Mouse (Mus musculus): Measurements from ENCODE around the gene Rnh1. TPM values are rescaled to one million over a fixed set of nuclear protein-coding genes. Genes with fewer than 3 reads are reported as not detected.

The Rnh1 gene
- total and polyA plus RNA-seq, 3 experiments: 12.6 to 40.6 (median 16.3) TPM

DNA sequence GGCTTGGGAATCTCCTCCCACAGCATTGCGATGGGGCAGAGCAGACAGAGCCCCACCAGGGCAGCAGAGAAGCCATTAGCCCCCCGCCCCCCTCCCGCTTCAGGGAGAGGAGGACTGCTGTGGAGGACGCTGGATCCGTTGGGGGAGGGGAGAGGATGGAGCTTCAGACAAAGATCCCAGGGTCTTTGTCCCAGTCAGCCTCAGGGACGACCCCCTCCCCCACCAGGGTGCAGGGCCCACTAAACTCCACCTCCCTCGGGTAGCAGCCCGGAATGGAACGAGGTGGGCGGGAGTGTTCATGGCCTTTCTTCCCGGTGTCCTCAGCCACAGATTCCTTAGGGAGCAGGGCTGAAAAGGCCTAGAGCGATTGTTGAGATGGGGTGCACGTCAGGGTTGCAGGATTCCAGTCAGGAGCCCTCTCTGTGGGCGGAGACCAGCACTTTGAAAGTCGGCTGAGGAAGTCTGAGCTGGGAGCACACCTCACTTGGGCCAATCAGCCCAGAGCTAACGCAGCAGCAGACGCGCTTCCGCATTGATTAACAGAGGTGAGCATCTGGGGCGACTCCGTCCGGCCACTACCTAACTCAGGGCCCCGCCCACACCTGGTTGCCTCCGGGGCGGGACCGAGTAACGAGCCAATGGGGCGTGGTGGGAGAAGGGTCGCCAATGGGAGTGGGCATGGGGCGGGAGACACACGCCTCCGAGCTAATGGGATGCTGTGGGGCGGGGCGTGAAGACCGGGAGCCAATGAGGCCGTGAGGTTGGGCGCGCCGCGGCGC is 42.6 kb upstream of the Rnh1 start, which contains the start of gene Rassf7:
Gene Rassf7, plus strand, starts transcription at position 760 of the 779 bp plus-strand sequence.
- Histone ChIP-seq H3K36me3 (replicated peaks) (peaks cover 39% of the 10 kb centered on the region), H3K4me1 (ENCODE audit: insufficient read depth, low read depth, low read length) (peaks cover 66% of the 10 kb centered on the region), H3K27me3 (ENCODE audit: insufficient read depth, low read length) (peaks cover 35% of the 10 kb centered on the region), H3K9me3 (replicated peaks) (no peaks in the 10 kb centered on the region), H3K4me3 (ENCODE audit: low read depth, low read length) (peak within 1 kb of the TSS; percentile 80)
- peak; percentile 96 for DNase-seq (ENCODE audit: low spot score)
- TF ChIP-seq POLR2AphosphoS5 (IDR thresholded peaks at IDR 0.05; ENCODE audit: insufficient replicate concordance, low read depth, low read length) (no peak; the same call in 1 of the 2 replicates), GATA1 (IDR thresholded peaks at IDR 0.05; ENCODE audit: borderline replicate concordance, low read length) (no peak), GATA2 (IDR thresholded peaks at IDR 0.05; ENCODE audit: borderline replicate concordance, low read depth, low read length) (no peak), CTCF (IDR thresholded peaks at IDR 0.05; ENCODE audit: low read depth, low read length) (no peak), TAL1 (conservative IDR thresholded peaks at IDR 0.05; ENCODE audit: low read depth, low read length) (no peak)
- ATAC-seq (ENCODE audit: extremely low read depth, insufficient number of reproducible peaks, low FRiP score, poor library complexity, severe bottlenecking): peak; percentile 99

DNA sequence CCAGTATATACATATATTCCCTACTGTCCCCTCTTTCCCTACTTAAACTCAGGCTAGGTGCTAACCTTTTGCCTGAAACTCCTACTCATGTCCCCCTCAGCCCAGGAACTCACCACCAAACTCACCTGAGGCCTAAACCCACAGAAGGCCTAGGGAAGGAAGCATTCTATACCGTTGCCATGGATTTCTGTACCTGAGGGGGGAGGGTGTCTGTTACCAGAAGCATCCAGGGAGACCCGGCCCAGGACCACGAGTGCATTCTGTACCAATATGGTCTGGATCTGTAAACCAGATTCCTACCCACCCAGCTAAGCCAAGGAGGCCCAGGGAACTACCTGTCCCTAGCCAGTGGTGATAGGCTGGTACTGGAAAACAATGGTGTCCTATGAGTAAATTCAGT is 41.7 kb upstream of the Rnh1 start:
- Histone ChIP-seq H3K4me3 (ENCODE audit: low read depth, low read length) (no peak overlapping the region), H3K36me3 (replicated peaks) (peaks cover 29% of the 10 kb centered on the region), H3K4me1 (ENCODE audit: insufficient read depth, low read depth, low read length) (peaks cover 57% of the 10 kb centered on the region), H3K9me3 (replicated peaks) (no peaks in the 10 kb centered on the region), H3K27me3 (ENCODE audit: insufficient read depth, low read length) (peaks cover 45% of the 10 kb centered on the region)
- ATAC-seq (ENCODE audit: extremely low read depth, insufficient number of reproducible peaks, low FRiP score, poor library complexity, severe bottlenecking) (no peak), DNase-seq (ENCODE audit: low spot score) (no peak)
- TF ChIP-seq POLR2AphosphoS5 (IDR thresholded peaks at IDR 0.05; ENCODE audit: insufficient replicate concordance, low read depth, low read length): no peak
- no peak for TF ChIP-seq GATA2 (IDR thresholded peaks at IDR 0.05; ENCODE audit: borderline replicate concordance, low read depth, low read length)
- no peak for TF ChIP-seq CTCF (IDR thresholded peaks at IDR 0.05; ENCODE audit: low read depth, low read length)
- no peak for TF ChIP-seq TAL1 (conservative IDR thresholded peaks at IDR 0.05; ENCODE audit: low read depth, low read length)
- TF ChIP-seq GATA1 (IDR thresholded peaks at IDR 0.05; ENCODE audit: borderline replicate concordance, low read length): no peak

- no peak for TF ChIP-seq GATA2 (IDR thresholded peaks at IDR 0.05; ENCODE audit: borderline replicate concordance, low read depth, low read length)
- no peak for TF ChIP-seq CTCF (IDR thresholded peaks at IDR 0.05; ENCODE audit: low read depth, low read length)
- TF ChIP-seq POLR2AphosphoS5 (IDR thresholded peaks at IDR 0.05; ENCODE audit: insufficient replicate concordance, low read depth, low read length): no peak
- TF ChIP-seq TAL1 (conservative IDR thresholded peaks at IDR 0.05; ENCODE audit: low read depth, low read length): no peak
- TF ChIP-seq GATA1 (IDR thresholded peaks at IDR 0.05; ENCODE audit: borderline replicate concordance, low read length): no peak
- DNase-seq (ENCODE audit: low spot score) (no peak), ATAC-seq (ENCODE audit: extremely low read depth, insufficient number of reproducible peaks, low FRiP score, poor library complexity, severe bottlenecking) (no peak)
- peaks cover 24% of the 10 kb centered on the region for H3K36me3 ChIP-seq (replicated peaks)
- no peaks in the 10 kb centered on the region for H3K9me3 ChIP-seq (replicated peaks)
- H3K4me3 ChIP-seq (ENCODE audit: low read depth, low read length): peak within 1 kb of the TSS; percentile 80
- peaks cover 51% of the 10 kb centered on the region for H3K4me1 ChIP-seq (ENCODE audit: insufficient read depth, low read depth, low read length)
- H3K27me3 ChIP-seq (ENCODE audit: insufficient read depth, low read length): peaks cover 50% of the 10 kb centered on the region
Observed at GRCm38 (mm10) chr7:141213605-141214235, 41.1 kb upstream of the Rnh1 start, which contains the start of gene Lmntd2. Gene Lmntd2 (minus strand): TSS chr7:141214080.

- H3K4me3 ChIP-seq (ENCODE audit: low read depth, low read length): no peak overlapping the region
- H3K9me3 ChIP-seq (replicated peaks): no peaks in the 10 kb centered on the region
- H3K27me3 ChIP-seq (ENCODE audit: insufficient read depth, low read length): peaks cover 56% of the 10 kb centered on the region
- peaks cover 18% of the 10 kb centered on the region for H3K36me3 ChIP-seq (replicated peaks)
- TF ChIP-seq GATA1 (IDR thresholded peaks at IDR 0.05; ENCODE audit: borderline replicate concordance, low read length): no peak
- TF ChIP-seq CTCF (IDR thresholded peaks at IDR 0.05; ENCODE audit: low read depth, low read length): no peak
- no peak for TF ChIP-seq TAL1 (conservative IDR thresholded peaks at IDR 0.05; ENCODE audit: low read depth, low read length)
- peaks cover 45% of the 10 kb centered on the region for H3K4me1 ChIP-seq (ENCODE audit: insufficient read depth, low read depth, low read length)
- ATAC-seq (ENCODE audit: extremely low read depth, insufficient number of reproducible peaks, low FRiP score, poor library complexity, severe bottlenecking) (no peak), DNase-seq (ENCODE audit: low spot score) (no peak)
Observed at GRCm38 (mm10) chr7:141213133-141213532, 40.5 kb upstream of the Rnh1 start.

GRCm38 (mm10) chr7:141210606-141211131 is 38.0 kb upstream of the Rnh1 start:
- DNase-seq (ENCODE audit: low spot score) (no peak), ATAC-seq (ENCODE audit: extremely low read depth, insufficient number of reproducible peaks, low FRiP score, poor library complexity, severe bottlenecking) (no peak)
- Histone ChIP-seq H3K27me3 (ENCODE audit: insufficient read depth, low read length) (peaks cover 75% of the 10 kb centered on the region), H3K4me1 (ENCODE audit: insufficient read depth, low read depth, low read length) (peaks cover 20% of the 10 kb centered on the region), H3K36me3 (replicated peaks) (no peaks in the 10 kb centered on the region), H3K9me3 (replicated peaks) (no peaks in the 10 kb centered on the region), H3K4me3 (ENCODE audit: low read depth, low read length) (no peak overlapping the region)
- no peak for TF ChIP-seq GATA2 (IDR thresholded peaks at IDR 0.05; ENCODE audit: borderline replicate concordance, low read depth, low read length)
- TF ChIP-seq GATA1 (IDR thresholded peaks at IDR 0.05; ENCODE audit: borderline replicate concordance, low read length): no peak

GRCm38 (mm10) chr7:141210137-141210536 is 37.5 kb upstream of the Rnh1 start:
- peaks cover 80% of the 10 kb centered on the region for H3K27me3 ChIP-seq (ENCODE audit: insufficient read depth, low read length)
- DNase-seq (ENCODE audit: low spot score) (no peak), ATAC-seq (ENCODE audit: extremely low read depth, insufficient number of reproducible peaks, low FRiP score, poor library complexity, severe bottlenecking) (no peak)
- peaks cover 16% of the 10 kb centered on the region for H3K4me1 ChIP-seq (ENCODE audit: insufficient read depth, low read depth, low read length)
- no peak overlapping the region for H3K4me3 ChIP-seq (ENCODE audit: low read depth, low read length)
- no peaks in the 10 kb centered on the region for H3K36me3 ChIP-seq (replicated peaks)
- TF ChIP-seq TAL1 (conservative IDR thresholded peaks at IDR 0.05; ENCODE audit: low read depth, low read length): no peak
- TF ChIP-seq GATA1 (IDR thresholded peaks at IDR 0.05; ENCODE audit: borderline replicate concordance, low read length): no peak
- TF ChIP-seq POLR2AphosphoS5 (IDR thresholded peaks at IDR 0.05; ENCODE audit: insufficient replicate concordance, low read depth, low read length): no peak
- TF ChIP-seq GATA2 (IDR thresholded peaks at IDR 0.05; ENCODE audit: borderline replicate concordance, low read depth, low read length): no peak
- TF ChIP-seq CTCF (IDR thresholded peaks at IDR 0.05; ENCODE audit: low read depth, low read length): no peak
- no peaks in the 10 kb centered on the region for H3K9me3 ChIP-seq (replicated peaks)
